Mouse (Mus musculus) ovary, postnatal 10 days (tissue): ENCODE results near the gene Bmpr1a.
"Not testable (repeated sequence)": the region's sequence is repeated elsewhere in the genome, so short reads cannot be mapped to it uniquely, and the experiment has no call there.

Experiments
- DNase-seq: peaks from one replicate; pipeline ENCODE4 v3.0.0; 2022; ENCODE audit warnings: low spot score

The Bmpr1a gene

DNA sequence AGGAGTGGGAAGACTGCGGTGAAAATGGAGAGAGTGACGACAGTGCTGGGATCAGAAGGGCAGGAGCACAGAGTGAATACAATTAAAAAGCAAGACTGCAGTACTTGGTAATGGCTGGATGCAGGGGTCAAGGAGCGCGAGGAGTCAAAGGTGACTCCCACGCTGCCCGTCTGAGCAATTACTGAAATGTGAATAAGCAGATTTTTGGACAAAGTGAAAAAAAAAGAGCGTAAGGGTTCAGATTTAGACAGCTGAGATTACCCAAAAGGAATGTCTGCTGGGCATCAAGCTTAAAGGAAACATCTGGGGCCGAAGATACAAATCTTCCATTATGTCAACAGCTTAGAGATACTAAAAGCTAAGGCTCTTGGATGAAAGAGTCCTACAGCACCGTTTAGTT, 53.3 kb downstream of the Bmpr1a start:
- no peak for DNase-seq

DNA sequence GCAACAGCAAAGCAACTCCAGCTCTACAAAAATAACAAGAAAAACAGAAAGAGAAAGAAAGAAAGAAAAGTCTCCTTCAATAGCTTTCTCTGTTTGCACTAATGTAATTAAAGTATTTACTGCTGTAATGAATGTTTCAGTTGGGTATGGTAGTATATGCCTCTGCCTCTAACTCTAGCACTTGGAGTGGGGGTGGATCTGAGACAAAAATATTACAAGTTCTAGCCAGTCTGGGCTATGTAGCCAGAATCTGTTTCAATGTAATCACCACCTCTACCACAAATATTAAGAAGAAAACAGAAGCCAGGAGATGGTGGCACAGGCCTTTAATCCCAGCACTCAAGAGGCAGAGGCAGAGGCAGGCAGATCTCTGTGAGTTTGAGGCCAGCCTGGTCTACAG, 54.7 kb downstream of the Bmpr1a start:
- DNase-seq, result no peak

DNA sequence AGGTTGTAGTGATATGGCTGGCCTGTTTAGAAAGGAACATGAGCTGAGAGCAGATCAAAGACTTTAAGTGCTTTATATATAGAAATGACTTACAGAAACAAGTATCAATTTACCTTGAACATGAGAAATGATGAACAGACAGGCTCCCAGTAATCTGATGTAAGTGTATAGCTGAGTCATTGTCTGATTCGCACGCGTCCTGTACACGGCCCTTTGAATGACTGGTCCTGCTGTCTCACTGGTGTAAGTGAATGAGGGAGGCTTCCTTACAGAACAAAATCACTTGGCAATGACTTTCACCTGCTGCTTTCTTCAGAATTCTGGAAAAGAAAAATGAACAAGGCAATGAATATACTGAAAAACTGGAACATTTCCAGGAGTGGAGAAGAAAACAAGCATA, 55.5 kb downstream of the Bmpr1a start:
- no peak for DNase-seq

DNA sequence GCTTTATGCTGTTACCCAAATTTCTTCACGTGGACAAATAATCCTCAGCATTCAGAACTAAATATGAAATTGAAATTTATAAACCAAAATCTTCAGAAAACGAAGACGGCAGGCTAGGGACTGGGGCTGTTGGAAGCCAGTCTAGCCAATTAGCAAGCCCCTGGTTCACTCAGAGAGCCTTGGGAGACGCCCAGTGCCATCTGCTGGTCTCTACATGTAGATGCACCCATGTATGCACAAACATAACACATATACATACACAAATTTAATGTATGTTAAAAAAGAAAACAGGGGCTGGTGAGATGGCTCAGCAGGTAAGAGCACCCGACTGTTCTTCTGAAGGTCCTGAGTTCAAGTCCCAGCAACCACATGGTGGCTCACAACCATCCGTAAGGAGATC, 56.5 kb downstream of the Bmpr1a start:
- no peak for DNase-seq

DNA sequence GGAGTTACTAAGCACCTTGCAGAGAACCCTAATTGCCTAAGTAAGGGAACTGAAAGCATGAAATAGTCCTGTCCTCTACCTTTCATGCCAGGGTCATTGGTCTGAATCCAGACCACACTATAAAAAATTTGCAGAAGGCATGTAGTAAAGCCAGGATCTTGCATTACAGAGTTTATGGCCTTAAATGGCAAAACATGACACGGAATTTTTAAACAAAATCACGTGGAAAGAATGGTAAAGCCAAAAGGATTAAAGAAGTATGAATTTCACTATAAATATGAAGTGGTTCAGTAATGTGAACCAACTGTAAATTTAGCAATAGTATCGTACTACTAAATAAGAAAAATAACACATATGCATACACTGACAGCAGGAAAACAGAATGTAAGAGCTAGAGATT, 57.8 kb downstream of the Bmpr1a start:
- no peak for DNase-seq

DNA sequence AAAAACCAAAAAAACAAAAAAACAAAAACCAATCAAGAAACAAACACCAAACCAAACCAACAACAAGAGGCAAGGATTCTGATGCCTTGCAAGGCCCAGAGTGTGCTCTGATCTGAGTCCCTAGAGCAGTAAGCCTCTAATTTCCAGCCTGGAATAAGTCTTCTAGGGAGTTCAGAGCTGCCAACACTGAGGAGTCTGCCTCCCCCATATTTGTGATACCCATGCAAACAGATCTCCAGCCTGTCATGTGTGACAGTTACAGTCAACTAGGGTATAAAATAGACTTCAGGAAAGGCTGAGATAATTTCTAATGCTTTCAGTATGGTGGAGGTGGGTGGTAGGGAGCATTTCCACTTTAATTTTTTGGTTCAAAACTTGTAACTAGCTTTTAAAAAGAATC, 58.2 kb downstream of the Bmpr1a start:
- DNase-seq, result no peak

DNA sequence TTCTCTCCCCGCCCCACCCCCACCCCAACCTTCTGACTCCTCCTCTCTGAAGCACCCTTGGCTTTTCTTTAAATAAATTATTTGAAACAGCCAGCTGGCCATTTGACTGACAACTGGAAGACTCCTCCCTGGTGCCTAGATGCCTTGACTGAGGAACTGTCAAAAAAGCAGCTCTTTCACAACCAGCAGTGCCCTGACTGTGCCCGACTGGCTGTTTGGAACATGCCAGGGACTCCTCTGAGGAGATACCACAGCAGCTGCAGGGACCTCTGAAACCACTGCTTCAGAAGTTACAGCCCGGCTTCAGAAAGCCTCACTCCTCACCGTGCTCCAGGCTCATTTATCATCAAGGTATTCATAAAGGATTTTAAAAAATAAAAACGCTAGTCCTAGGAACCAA, 58.8 kb downstream of the Bmpr1a start:
- DNase-seq, result no peak

DNA sequence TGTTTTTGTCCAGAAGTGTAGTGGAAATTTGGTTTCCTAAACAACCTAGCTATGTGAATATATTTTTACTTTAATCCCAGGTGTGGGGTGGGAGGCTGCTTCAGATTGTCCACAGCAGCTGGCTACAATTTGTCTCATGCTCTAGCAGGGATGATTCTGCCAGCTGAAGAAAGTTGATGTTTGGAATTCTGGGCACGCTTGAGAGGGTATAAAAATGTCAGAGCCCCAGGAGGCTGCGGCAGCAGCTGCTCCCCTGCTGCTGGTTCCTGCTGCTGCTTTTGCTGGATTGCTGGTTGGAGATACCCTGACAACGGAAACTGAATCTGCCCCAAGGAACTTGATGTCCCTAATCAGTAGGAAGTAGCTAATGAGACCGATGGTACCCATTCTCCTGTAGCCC, 60.6 kb downstream of the Bmpr1a start:
- no peak for DNase-seq

DNA sequence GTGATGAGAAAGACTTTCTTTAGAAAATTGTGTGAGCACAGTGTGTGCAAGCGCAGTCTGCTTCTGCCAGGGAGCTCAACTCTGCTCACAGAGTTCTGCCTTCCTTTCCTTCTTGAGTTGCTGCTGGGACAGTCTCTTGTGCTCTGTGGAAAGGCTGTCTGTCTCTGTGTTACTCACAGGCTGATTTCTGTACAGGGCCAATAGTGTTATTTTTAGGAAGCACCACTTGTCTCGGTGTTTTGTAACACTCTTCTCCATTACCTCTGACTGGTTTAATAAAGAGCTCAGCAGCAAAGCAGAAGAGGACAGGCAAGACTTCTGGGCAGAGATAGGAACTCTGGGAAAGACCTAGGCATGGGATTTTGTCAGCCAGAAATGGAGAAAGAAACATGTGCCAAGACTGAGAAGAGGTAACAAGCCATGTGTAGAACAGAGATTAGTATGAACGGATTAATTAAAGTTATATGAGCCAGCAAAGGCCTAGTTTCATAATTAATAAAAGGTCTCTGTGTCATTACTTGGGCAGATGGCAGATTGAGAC, 62.5 kb downstream of the Bmpr1a start:
- DNase-seq, result no peak

DNA sequence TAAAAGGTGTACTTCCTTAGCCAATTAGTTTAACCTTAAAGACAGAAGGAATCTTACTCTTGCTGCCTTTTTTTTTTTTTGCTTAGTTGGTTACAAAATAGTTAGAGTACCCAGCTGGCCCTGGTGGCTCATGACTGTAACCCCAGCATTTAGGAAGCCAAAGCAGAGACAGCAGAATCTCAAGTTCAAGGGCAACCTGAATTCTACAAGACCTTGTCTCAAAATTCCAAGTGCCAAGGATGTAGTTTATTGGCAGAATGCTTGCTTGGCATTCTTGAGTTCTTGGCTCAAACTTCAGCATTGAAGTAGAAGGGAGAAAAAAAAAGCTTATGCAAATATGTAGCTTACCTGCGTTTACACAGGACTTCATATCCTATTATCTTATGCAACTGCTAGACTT, 74.1 kb downstream of the Bmpr1a start:
- DNase-seq, result no peak

DNA sequence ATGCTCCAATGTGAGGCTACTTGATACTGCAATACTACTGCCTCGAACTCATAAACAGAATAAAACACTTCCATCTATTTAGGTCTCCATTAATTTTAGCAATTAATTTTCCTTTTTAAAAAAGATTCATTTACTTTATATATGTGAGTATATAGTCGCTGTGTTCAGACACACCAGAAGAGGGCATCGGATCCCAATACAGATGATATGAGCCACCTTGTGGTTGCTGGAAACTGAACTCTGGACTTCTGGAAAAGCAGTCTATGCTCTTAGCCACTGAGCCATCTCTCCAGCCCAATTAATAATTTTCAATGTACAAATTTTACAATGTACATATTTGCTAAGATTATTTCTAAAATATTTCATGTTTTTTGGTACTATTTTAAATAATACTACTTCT, 74.9 kb downstream of the Bmpr1a start:
- DNase-seq, result no peak

DNA sequence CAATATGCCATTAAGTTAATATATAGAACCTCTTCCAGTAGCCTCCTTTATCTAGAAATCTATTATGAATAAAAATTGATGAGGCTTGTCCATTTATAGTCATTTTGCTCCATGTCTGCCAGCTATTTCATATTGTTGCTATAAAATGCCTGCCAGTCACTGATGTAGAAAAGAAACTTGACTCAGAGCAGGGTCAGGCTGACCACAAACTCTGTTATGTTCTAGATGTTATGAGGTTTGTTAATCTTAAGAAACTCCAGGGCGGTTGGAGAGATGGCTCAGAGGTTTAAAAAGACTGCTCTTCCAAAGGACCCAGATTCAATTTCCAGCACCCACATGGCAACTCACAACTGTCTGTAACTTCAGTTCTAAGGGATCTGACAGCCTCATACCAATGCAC, 82.1 kb downstream of the Bmpr1a start:
- no peak for DNase-seq

DNA sequence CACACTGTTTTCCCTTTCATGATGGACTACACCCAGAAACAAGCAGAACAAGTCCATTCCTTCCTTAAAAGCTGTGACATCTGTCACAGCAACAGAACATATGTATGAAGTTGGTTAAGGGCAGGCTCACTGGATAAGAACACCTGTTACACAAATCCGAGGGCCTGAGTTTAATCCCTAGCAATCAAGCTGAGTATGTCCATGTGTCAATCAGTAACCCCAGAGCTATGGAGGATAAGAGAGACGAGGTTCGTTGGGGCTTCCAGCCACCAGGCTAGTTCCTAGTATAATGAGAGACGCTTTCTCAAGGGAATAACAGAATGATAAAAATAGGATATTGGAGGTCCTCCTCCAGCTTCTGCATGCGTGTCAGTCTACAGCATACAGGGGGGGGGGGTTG, 85.6 kb downstream of the Bmpr1a start:
- no peak for DNase-seq

DNA sequence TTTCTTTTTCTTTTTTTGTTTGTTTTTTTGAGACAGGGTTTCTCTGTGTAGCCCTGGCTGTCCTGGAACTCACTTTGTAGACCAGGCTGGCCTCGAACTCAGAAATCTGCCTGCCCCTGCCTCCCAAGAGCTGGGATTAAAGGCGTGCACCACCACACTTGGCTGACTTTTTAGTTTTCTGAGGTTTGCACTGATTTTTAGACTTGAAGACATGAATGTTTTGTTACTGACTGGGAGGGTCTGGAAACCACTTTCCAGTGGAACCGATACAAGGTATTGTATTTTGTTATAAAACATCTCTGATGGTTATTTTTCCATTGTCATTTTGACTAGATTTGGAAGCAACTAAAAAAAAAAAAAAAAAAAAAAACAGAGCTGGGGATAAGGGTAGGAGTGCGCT, 86.2 kb downstream of the Bmpr1a start:
- DNase-seq, result not testable (repeated sequence)

DNA sequence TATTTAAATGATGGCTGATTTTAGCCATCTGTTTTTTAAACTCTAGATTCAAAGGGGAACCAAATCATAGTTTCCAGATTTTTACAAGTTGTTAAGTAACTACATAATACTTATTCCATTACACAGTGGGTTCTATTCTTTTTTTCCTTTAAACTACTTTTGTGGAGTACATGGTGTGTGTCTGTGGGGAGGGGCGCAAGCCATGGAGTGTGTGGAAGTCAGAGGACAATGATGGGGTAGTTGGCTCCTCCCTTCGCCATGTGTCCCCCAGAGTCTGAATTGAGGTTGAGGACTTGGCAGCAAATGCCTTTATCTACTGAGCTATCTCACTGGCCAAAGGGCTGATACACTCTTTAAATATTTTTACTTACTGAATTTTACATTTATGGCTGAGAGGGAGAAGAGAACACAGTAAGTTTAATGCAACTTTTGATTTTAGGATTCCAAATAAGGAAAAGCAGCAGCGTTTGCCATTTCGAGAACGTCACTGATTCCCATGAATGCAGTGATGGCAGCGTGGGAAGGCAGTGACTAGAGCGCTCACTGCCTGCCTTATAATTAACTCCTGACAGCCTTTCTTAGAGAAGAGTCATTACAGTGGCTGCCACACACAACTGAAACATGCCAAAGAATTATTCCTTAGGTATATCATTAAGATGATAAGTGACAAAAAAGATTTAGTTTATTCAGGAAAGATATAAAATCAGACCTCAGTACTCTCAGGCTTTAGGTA, 90.8 kb downstream of the Bmpr1a start:
- no peak for DNase-seq

DNA sequence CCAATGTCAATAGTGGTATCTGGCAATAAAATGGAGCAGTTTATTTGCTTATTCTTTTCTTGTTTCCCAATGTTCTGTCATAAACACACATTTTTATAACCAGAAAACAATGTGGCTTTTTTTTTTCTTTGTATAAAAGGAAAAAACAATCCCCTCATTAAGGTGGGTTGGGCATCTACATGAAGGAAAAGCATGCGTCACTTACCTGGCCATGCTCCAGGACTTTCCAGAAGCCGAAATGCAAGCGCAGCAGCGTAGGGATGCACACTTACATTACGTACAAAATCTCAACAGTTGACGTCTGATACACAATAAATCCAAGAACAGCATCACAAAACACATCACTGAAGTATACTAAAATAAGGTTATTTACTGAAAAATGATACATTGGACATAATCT, 92.4 kb downstream of the Bmpr1a start:
- DNase-seq, result no peak

DNA sequence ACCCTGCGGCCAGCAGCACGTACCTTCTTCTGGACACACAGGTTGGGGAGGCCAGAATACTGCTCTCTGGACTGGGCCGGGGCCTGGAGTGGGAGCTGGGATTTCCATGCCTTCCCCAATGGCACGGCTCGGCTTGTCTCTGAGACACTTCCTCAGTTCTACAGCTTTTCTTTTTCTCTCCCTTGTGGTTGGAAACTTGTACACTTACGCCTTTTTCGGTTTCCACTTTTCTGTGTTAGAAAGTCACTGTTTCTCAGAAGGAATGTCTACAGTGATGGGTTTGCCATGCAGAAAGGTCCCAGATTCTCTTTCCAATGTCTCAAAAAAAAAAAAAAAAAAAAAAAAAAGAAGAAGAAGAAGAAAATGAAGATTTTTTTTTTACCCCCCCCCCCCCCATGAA, 99.7 kb downstream of the Bmpr1a start:
- DNase-seq, result no peak

DNA sequence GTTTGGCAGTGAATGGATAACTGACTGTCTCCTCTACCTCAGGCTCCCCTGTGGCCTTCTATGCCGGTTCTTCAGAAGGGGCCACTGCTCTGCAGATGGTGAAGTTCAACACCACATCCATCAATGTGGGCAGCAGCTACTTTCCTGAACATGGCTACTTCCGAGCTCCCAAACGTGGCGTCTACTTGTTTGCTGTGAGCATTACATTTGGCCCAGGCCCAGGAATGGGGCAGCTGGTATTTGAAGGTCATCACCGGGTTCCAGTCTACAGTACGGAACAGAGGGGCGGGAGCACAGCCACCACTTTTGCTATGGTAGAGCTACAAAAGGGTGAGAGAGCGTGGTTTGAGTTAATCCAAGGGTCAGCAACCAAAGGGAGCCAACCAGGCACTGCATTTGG, 100.3 kb downstream of the Bmpr1a start:
- DNase-seq, result no peak

DNA sequence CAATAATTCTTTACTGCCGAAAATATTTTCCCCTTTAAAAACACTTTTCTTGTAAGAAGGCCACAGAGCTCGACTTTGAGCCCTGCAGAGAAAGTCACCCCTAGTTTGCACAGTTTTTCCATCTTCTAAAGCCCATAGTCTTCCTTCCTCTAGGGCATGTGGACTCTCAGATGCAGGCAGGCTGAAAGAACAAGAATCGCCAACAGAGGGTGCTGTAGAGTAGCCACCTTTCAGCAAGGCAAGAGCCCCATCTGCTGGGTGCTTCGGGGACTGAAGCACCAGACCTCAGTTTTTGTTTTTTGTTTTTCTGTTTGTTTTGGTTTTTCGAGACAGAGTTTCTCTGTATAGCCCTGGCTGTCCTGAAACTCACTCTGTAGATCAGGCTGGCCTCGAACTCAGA, 102.0 kb downstream of the Bmpr1a start:
- peak; percentile 45 for DNase-seq

DNA sequence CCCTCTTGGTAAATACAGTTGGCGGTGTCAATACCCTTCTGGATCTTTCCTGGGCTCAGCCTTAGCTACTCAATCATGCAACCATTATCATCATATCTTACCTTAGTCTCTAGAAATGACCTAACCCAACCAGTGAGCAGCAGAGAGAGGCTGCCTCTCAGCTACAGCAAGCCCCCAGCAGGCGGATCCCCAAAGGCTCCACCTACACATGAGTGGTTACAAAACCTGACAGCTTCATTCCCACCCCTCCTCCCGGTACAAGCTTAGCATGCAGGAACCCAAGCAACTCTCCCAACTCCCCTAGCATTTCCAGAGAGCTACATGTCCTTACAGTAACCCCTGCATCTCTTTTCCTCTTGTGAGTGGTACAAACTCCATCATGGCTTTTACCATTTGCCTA, 103.1 kb downstream of the Bmpr1a start:
- DNase-seq, result no peak

DNA sequence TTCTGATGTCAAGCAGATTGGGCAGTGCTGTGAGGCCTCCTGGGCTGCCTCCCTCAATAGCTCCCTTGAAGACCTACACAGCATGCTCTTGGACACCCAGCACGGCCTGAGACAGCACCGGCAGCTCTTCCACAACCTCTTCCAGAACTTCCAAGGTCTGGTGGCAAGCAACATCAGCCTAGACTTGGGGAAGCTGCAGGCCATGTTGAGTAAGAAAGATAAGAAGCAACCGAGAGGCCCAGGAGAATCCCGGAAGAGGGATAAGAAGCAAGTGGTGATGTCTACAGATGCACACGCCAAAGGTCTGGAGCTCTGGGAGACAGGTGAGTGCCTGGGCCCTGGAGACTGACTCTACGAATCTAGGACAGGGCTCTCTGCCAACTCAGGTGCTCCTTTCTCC, 103.8 kb downstream of the Bmpr1a start:
- DNase-seq, result no peak

DNA sequence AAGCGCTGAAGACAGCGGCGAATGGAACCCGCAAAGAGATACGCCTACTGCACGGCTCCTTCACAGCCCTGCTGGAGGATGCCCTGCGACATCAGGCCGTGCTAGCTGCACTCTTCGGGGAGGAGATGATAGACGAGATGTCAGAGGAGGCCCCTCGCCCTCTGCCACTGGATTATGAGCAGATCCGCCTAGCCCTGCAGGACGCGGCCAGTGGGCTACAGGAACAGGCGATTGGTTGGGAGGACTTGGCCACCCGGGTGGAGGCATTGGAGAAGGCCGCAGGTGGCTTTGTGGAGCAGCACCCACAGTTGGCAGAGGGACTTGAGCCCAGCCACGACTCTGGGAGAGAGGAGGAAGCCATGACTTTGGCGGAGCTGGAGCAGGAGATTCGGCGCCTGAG, 104.2 kb downstream of the Bmpr1a start:
- DNase-seq, result no peak

DNA sequence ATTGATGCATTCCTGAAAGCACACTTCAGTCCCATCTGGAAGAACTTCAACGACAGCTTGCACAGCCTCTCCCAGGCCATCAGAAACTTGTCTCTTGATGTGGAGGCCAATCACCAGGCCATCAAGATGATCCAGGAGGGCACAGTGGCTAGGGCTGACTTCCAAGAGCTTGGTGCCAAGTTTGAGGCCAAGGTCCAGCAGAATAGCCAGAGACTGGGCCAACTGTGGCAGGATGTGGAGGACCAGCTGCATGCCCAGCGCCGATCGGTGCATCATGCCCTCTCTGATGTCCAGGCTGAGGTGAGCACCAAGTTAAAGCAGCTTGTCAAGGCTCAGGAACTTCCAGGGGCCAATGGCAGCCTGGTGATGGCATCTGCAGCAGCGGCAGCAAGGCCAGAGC, 105.3 kb downstream of the Bmpr1a start:
- DNase-seq, result no peak

DNA sequence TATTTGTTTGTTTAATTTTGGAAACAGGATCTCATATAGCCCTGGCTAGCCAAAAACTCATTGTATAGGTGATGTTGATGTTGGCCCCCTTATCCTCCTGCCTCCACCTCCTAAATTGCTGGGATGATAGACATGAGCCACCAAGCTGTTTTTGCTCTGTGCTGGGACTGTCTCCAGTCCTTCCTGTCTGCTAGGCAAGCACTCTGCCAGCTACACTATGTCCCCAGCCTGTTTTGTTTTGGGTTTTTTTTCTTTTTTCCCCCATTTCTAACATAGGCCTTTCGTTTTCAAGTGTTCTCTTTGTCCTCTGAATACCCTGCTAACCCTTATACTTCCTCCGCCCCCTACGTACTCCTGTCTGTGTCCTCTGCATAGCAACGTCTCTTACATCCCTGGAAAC, 109.8 kb downstream of the Bmpr1a start:
- DNase-seq, result no peak
